In genomic region chr3:94886316-94887224, GRCm38 (mm10) we compare ENCODE assay signal across 8 mouse cellular contexts. TPM values are rescaled to one million over a fixed set of nuclear protein-coding genes. Genes with fewer than 3 reads are reported as not detected.
A peak's percentile ranks its signal among the peaks of the same experiment; 100 is the strongest.
DNase-seq lines count a peak whose midpoint lies in the region; ATAC-seq lines count a peak whose summit lies in the region.

Gene Psmb4 (minus strand): TSS chr3:94886961.

- DNase-seq in R1 (ENCODE audit: low read depth, low spot score), result peak; percentile 95
- peak; percentile 85 to 89 for DNase-seq in cerebellum, postnatal 14 days
- peak; percentile 68 to 70 for DNase-seq in frontal cortex, postnatal 25 days (ENCODE audit: low spot score in 2 of 2)
- DNase-seq in hindbrain, embryonic 14.5 days (ENCODE audit: low spot score), result peak; percentile 91
- peak; percentile 85 for DNase-seq in layer of hippocampus, postnatal 36 days
- peak; percentile 94 for DNase-seq in lung, postnatal 36 days
- DNase-seq in retina, postnatal 1 day, result peak; percentile 95
- peak; percentile 53 for DNase-seq in urinary bladder, adult 2 months (ENCODE audit: low spot score)

- H3K4me2 ChIP-seq in hindbrain, embryonic 14.5 days (replicated peaks), result peak within 1 kb of the TSS; percentile 60

- peak within 1 kb of the TSS; percentile 93 for H3K9ac ChIP-seq in hindbrain, embryonic 14.5 days

- WGBS in hindbrain, embryonic 14.5 days, result under 1% methylated on average over 61 of the region's 61 CpGs

- peak within 1 kb of the TSS; percentile 66 for H3K27ac ChIP-seq in hindbrain, embryonic 14.5 days

- H3K9me3 ChIP-seq in hindbrain, embryonic 14.5 days (ENCODE audit: control insufficient read depth, low read length), result no peaks in the 10 kb centered on the region

- H3K36me3 ChIP-seq in hindbrain, embryonic 14.5 days (replicated peaks; ENCODE audit: control insufficient read depth, insufficient read depth), result peaks cover 38% of the 10 kb centered on the region

- peak; percentile 90 for ATAC-seq in hindbrain, embryonic 14.5 days (ENCODE audit: low FRiP score)

- H3K27me3 ChIP-seq in hindbrain, embryonic 14.5 days (ENCODE audit: control insufficient read depth, insufficient read depth, low read length), result no peaks in the 10 kb centered on the region

- H3K4me3 ChIP-seq in hindbrain, embryonic 14.5 days (replicated peaks; ENCODE audit: low read length), result peak within 1 kb of the TSS; percentile 93

- H3K4me1 ChIP-seq in hindbrain, embryonic 14.5 days (replicated peaks; ENCODE audit: control insufficient read depth, insufficient read depth, low read length), result peaks cover 13% of the 10 kb centered on the region

RNA-seq across cellular contexts. Expression of gene Psmb4, which starts in this region (rescaled TPM):
- 380 and 393 TPM in 2 replicates for polyA plus RNA-seq in hindbrain, embryonic 14.5 days (2014; fragmentation: Nextera tagmentation; extraction: Ambion mirVana)
- 100 to 1,000 TPM; 275 to 292 TPM for total RNA-seq in layer of hippocampus, postnatal 36 days (2021)
- 242 and 281 TPM in 2 replicates for polyA plus RNA-seq in urinary bladder, adult 2 months (2012; rRNA removed)

Comparison
In these comparisons a context has a peak if more than half of its experiments do, and no peak if none do; other contexts are left out.
1. Peak in every context shown above with its lines: DNase-seq, ATAC-seq, H3K4me3 ChIP-seq and H3K27ac ChIP-seq.